Mouse (Mus musculus): ENCODE measurements at regions not wholly inside any gene's neighbourhood (a gene's known extent, or its start where the extent isn't known, plus 50 kb on each side); places are given as distances from the start of the nearest gene placed in this dataset.

DNA sequence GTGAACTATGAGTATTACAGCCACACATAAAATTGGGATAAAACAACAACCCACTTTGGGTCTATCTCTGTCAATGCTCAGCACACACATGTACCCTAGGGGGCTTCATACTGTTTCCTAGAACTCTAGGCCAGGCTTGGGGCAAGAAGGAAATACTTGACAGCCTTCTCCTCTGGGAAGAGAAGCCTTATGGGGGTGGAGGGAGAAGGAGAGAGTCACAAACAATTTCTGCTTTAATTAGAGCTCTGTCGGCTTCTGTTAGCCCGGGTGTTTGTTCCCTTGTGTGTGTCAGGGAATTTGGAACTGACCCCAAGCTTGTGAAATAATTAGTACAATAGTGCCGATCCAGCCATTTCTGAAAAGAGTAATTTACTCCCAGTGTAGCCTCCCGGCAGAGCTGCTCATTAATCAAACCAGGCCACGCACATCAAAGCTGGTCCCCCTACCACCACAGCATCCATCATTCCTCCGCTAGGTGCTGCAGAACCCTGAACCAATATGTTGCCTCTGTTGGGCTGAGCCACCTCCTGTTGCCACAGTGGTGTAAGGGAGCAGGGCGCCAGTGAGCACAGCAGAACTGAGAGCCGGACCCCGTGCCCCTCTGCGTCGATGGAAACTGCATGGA lies 307.3 kb downstream of the Tmem114 start:
- DNase-seq (ENCODE audit: low spot score), result peak; percentile 21

DNA sequence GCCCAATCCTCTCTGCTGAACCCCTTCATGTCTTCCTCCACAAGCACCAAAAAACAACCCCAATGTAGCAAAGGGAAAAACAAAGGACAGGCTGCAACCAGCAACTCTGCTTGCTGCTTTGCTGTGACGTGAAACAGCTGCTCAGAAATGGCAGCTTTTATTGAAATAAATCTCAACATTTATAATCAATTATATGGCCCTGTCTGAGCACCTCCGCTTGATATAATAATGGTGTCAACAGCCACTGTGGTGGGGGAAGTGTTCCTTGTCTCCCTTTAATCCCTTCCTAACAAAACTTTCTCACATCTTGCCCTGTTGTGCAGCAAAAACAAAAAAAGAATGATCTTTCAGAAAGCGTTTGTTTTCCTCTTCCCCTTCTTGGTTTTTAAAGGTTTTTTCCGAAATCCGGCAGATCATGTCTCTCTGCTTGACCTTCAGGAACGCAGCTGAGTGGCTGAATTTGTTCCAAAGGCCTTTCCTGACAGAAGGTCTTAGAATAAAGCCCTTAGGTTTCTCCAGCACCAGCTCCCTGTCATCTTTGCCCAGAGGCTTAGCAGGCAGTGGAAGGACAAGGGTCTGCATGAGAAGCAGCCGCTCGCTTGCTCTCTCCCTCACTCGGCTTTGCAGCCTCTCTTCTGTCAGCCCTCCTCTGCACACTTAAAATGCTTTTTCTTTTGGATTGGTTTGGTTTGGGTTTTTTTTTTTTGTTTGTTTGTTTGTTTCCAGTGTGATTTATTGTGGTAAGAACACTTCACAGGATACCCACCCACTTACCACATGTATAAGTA lies 313.4 kb downstream of the Tmem114 start:
- DNase-seq (ENCODE audit: low spot score), result no peak

DNA sequence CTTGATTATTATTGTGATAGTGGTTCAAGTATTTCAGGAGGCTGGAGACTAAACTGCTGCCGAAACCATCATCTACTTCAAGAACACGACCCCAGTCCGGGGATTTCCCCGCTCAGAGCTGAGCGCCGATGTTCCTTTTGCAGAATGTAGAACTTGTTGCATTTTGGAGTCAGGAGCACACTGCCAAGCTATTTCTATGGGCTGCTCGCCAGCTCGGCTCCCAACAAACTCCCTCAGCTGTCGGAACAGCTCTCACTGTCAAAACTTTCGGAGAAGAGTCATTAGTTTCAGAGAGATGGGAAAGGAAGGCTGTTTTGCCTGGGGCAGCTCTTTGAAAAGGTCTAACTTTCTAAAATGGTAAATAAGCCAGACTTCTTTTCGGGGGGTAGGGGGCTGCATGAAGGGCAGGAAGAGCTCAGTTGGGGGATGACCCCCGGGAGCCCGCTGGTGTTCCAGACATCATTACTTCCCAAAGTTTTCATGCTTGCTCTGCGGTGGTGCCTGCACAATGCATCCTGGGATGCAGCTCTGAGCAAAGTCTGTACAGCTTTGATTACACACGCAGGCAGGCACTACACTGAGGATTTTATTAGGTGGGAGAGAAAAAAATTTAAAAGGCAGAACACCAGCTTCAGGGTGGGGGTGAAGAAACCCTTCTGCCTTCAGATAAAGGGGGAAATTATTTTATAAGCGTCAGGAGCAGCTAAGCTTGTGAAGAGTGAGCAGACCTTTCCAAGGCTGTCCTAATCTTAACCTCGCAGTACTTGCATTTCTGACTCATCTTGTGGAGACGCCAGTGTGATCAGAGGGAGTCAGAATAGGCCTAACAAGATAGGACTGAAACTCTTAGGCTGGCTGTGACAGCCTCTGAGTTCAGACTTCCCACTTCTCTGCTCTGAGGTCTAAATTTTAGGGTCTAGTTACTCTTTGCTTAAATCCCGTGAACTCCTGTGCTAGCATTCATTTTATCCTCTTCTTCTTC lies 316.5 kb downstream of the Tmem114 start:
- DNase-seq (ENCODE audit: low spot score), result no peak

DNA sequence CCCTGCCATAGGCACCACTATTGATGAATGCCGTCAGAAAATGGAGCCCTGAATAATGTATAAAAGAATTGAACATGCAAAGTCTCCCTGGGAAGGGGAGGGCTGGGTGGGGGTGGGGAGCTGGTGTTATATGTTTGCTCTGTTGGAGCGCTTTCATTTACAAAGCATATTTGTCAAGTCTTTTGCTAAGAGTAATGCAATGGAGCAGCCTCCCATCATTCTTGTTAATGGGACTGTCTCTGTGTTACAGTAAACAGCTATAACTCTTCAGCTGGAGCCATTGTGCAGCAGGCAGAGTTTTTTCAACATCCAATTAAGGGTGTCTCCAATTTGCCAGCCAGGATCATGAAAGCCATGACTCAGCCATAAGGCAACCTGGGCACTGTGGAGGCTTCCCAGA lies 345.9 kb downstream of the Tmem114 start:
- DNase-seq (ENCODE audit: low spot score), result no peak

DNA sequence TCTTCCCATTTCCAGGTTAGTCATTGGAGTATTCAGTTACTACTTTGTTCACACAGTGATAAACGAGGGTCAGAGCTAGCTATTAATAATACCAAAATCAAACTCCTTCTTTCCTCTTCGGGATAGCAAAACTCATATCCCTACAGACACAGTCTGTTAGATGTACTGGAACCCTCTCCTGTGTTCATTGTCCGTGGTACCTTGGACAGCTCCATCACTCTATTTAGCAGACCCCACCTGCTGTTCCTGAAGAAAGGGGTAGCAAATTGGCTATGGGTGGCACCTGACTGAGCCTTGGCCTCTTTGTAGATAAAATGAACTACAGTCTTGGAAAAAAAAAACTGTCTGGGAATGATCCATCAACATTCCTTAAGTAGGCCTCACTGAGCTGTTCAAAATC lies 346.5 kb downstream of the Tmem114 start:
- DNase-seq (ENCODE audit: low spot score), result no peak

- DNase-seq (ENCODE audit: low spot score), result no peak
Observed at GRCm38 (mm10) chr16:8074729-8075128, 350.2 kb downstream of the Tmem114 start.

- DNase-seq (ENCODE audit: low spot score), result no peak
Observed at GRCm38 (mm10) chr16:8053936-8054335, 371.0 kb downstream of the Tmem114 start.

DNA sequence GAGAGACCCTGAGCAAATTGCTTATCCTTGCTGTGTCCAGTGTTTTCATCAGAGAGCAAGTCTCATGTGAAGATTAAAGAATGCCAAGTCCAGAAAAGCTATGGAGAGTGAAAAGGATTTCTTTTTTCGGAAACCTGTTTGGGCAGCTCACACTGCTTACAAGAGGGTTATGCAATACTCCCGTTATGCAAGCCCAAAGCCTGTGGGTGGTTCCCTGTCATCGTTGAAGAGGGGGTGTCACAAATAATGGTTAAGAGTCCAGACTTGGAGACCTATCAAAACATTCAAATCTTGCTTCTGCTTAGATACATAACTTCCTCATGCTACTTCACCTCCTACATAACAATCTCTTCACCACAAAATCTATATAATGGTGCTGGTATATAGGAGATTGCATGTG lies 416.0 kb downstream of the Tmem114 start:
- DNase-seq (ENCODE audit: low spot score), result peak; percentile 67

DNA sequence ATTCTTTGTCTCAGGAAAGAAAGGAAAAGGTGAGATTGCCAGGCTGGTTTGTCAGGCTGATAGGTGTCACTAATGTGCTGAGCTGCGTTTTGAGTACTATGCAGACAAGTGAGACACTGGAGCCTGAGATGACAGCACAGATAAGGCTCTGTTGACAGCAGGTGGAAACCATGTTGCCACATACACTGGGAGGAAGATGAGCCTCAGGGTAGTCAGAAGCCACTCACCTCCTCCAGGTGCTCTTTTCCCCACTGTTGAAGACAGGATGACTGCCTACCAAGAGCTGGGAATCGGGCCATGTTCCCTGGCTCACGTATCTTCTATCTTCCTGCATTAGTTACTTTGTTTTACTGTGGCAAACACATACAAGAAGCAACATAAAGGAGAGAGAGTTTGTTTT lies 418.3 kb downstream of the Tmem114 start:
- DNase-seq (ENCODE audit: low spot score), result no peak

GRCm38 (mm10) chr16:8002339-8003089 lies 422.4 kb downstream of the Tmem114 start:
- peak; percentile 18 for DNase-seq (ENCODE audit: low spot score)

- peak; percentile 12 for DNase-seq (ENCODE audit: low spot score)
Observed at GRCm38 (mm10) chr16:7982816-7983215, 442.1 kb downstream of the Tmem114 start.

- no peak for DNase-seq (ENCODE audit: low spot score)
Observed at GRCm38 (mm10) chr16:7978466-7978865, 446.5 kb downstream of the Tmem114 start.

GRCm38 (mm10) chr16:7951616-7952015 lies 473.3 kb downstream of the Tmem114 start:
- DNase-seq (ENCODE audit: low spot score), result no peak

GRCm38 (mm10) chr16:7942333-7942732 lies 482.6 kb downstream of the Tmem114 start:
- no peak for DNase-seq (ENCODE audit: low spot score)

GRCm38 (mm10) chr16:7937167-7937566 lies 487.8 kb downstream of the Tmem114 start:
- DNase-seq (ENCODE audit: low spot score), result no peak

- no peak for DNase-seq (ENCODE audit: low spot score)
Observed at GRCm38 (mm10) chr16:7932322-7932721, 492.6 kb downstream of the Tmem114 start.

DNA sequence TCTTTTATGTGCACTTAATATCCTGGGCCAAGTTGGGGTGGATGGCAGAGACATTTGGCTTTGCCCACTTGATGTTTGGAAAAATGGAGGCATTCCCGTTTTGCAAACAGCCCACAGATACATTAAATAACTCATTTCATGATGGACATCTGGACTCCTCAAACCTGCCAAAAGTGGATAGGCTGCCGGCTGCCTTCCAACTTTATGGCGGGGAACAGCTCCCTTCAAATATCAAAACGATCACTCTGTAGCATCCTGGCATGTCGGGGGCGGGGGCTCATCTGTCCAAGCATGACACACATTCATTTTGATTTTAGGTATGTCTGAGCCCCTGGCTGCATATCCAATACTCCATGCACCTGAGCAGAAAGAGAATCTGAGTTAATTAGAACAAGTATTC lies 493.3 kb downstream of the Tmem114 start:
- DNase-seq (ENCODE audit: low spot score), result no peak

- no peak for DNase-seq (ENCODE audit: low spot score)
Observed at GRCm38 (mm10) chr16:7929112-7929511, 495.8 kb downstream of the Tmem114 start.

DNA sequence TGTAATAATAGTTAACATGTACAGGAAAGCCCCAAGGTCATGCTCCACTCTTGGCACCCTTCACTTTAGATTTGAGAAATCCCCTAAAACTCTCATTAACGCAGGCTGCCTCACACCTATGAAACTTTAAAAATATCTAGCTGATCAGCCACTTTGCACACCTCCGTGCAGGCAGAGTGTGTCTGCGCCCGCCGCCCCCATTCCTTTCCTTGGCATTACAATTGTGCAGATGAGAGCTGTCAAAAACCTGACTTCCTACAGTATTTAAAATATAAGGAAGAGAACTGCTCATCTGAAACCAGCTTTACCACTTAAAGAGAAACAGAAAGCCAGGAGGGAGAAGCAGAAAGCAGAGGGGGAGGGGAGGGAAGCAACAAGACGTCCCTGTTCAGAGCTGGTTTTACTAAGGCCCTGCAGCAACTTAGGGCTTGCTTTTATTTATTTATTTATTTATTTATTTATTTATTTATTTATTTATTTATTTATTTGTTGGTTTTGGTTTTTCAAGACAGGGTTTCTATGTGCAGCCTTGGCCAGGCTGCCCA lies 496.5 kb downstream of the Tmem114 start:
- peak; percentile 31 for DNase-seq (ENCODE audit: low spot score)

GRCm38 (mm10) chr16:7927756-7928155 lies 497.2 kb downstream of the Tmem114 start:
- DNase-seq (ENCODE audit: low spot score), result no peak

DNA sequence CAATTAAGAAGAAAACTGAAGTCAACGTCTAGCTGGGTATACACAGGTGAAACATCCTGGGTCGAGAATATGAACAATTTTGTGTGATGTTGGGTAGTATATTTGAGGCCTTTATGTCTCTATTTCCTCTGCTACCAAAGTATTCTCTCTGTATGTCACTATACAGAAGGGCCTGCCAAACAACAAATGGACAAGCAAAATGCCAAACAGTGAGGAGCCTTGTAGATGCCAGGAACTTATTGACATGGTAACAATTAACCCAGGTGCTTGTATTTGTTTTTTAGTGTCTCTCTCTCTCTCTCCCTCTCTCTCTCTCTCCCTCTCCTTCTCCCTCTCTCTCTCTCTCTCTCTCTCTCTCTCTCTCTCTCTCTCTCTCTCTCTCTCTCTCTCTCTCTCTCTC lies 529.1 kb downstream of the Tmem114 start:
- no peak for DNase-seq (ENCODE audit: low spot score)

Data from left cerebral cortex, adult 11 months (tissue).